Mouse (Mus musculus) lung, postnatal 14 days (tissue): ENCODE measurements around the gene Brd1.
"Not testable (repeated sequence)": the region's sequence is repeated elsewhere in the genome, so short reads cannot be mapped to it uniquely, and the experiment has no call there.

Experiments used
- DNase-seq: peaks from one replicate; pipeline ENCODE4 v3.0.0; 2021

The Brd1 gene

GRCm38 (mm10) chr15:88733834-88734571 lies at the start of gene Brd1:
TSS of gene Brd1 (minus strand) at chr15:88734233.
- DNase-seq = peak; percentile 81

GRCm38 (mm10) chr15:88774630-88775029 lies 40.6 kb upstream of the Brd1 start:
- not testable (repeated sequence) for DNase-seq

- DNase-seq = no peak
These were observed 34.5 kb upstream of the Brd1 start for GRCm38 (mm10) chr15:88768537-88768936.

- DNase-seq = not testable (repeated sequence)
These were observed 32.1 kb upstream of the Brd1 start for GRCm38 (mm10) chr15:88766139-88766538.

- DNase-seq = no peak
These were observed 27.5 kb upstream of the Brd1 start for GRCm38 (mm10) chr15:88761551-88761950.

- DNase-seq = no peak
These were observed 24.0 kb upstream of the Brd1 start for GRCm38 (mm10) chr15:88758061-88758460.

- DNase-seq = no peak
These were observed 21.7 kb upstream of the Brd1 start for GRCm38 (mm10) chr15:88755761-88756160.

- DNase-seq = no peak
These were observed 20.9 kb upstream of the Brd1 start for GRCm38 (mm10) chr15:88754896-88755295.

GRCm38 (mm10) chr15:88752403-88752733 lies 18.3 kb upstream of the Brd1 start:
- no peak for DNase-seq

- peak; percentile 35 for DNase-seq
These were observed 17.8 kb upstream of the Brd1 start, which contains the start of gene Zbed4 for GRCm38 (mm10) chr15:88751564-88752402. TSS of gene Zbed4 (plus strand) at chr15:88751660.

- peak; percentile 99 for DNase-seq
These were observed 16.9 kb upstream of the Brd1 start for GRCm38 (mm10) chr15:88750677-88751563.

- DNase-seq = no peak
These were observed 16.0 kb upstream of the Brd1 start for GRCm38 (mm10) chr15:88750032-88750431.

- not testable (repeated sequence) for DNase-seq
These were observed 15.6 kb upstream of the Brd1 start for GRCm38 (mm10) chr15:88749617-88750016.

GRCm38 (mm10) chr15:88745926-88746325 lies 11.9 kb upstream of the Brd1 start:
- no peak for DNase-seq

- no peak for DNase-seq
These were observed 11.3 kb upstream of the Brd1 start for GRCm38 (mm10) chr15:88745347-88745746.

GRCm38 (mm10) chr15:88743371-88743770 lies 9.3 kb upstream of the Brd1 start:
- not testable (repeated sequence) for DNase-seq

GRCm38 (mm10) chr15:88741366-88741765 lies 7.3 kb upstream of the Brd1 start:
- no peak for DNase-seq

- no peak for DNase-seq
These were observed 4.4 kb upstream of the Brd1 start for GRCm38 (mm10) chr15:88738466-88738865.

GRCm38 (mm10) chr15:88736166-88736565 lies 2.1 kb upstream of the Brd1 start:
- DNase-seq = no peak

- DNase-seq = peak; percentile 74
These were observed 837 bp downstream of the Brd1 start for GRCm38 (mm10) chr15:88733041-88733751.

GRCm38 (mm10) chr15:88732405-88733020 lies 1.5 kb downstream of the Brd1 start:
- no peak for DNase-seq

- no peak for DNase-seq
These were observed 3.3 kb downstream of the Brd1 start for GRCm38 (mm10) chr15:88730717-88731116.
